Mouse (Mus musculus) liver, embryonic 15.5 days (tissue): ENCODE measurements at regions not wholly inside any gene's neighbourhood (a gene's known extent, or its start where the extent isn't known, plus 50 kb on each side); places are given as distances from the start of the nearest gene placed in this dataset.

Experiments
- ATAC-seq: fragments of 200-750 bp; cut with Nextera tagmentation; 2 replicates; pipeline ENCODE4 v1.8.0; 2017; ENCODE audit warnings: moderate number of reproducible peaks, mild to moderate bottlenecking, moderate library complexity; ENCODE audit not compliant: insufficient read depth
- H3K27ac ChIP-seq: fragments of 300-500 bp; sonication (generic); replicated peaks from 2 replicates; pipeline ENCODE4 v1.5.1; 2015; ENCODE audit warnings: mild to moderate bottlenecking, inconsistent platforms
- H3K27me3 ChIP-seq: fragments of 300-500 bp; sonication (generic); 2 replicates; pipeline ENCODE4 v1.6.1; 2015; ENCODE audit warnings: mild to moderate bottlenecking, inconsistent platforms
- H3K36me3 ChIP-seq: fragments of 300-500 bp; sonication (generic); replicated peaks from 2 replicates; pipeline ENCODE4 v1.6.1; 2015; ENCODE audit warnings: moderate library complexity, mild to moderate bottlenecking, inconsistent platforms
- H3K4me1 ChIP-seq: fragments of 300-500 bp; sonication (generic); replicated peaks from 2 replicates; pipeline ENCODE4 v1.6.1; 2015; ENCODE audit warnings: inconsistent platforms
- H3K4me2 ChIP-seq: fragments of 300-500 bp; sonication (generic); 2 replicates; pipeline ENCODE4 v1.6.1; 2015; ENCODE audit warnings: moderate library complexity, mild to moderate bottlenecking, inconsistent platforms
- H3K4me3 ChIP-seq: fragments of 300-500 bp; sonication (generic); replicated peaks from 2 replicates; pipeline ENCODE4 v1.5.1; 2015; ENCODE audit warnings: mild to moderate bottlenecking, inconsistent platforms
- H3K9ac ChIP-seq: fragments of 300-500 bp; sonication (generic); 2 replicates; pipeline ENCODE4 v1.6.1; 2015; ENCODE audit warnings: moderate library complexity, mild to moderate bottlenecking, inconsistent platforms
- H3K9me3 ChIP-seq: fragments of 300-500 bp; sonication (generic); replicated peaks from 2 replicates; pipeline ENCODE4 v1.6.1; 2016; ENCODE audit warnings: inconsistent platforms
- WGBS: fragments of 180-500 bp; shearing (Covaris S2); methylation state at CpG from one replicate; pipeline ENCODE4 v1.1.7; 2015; ENCODE audit warnings: mixed read lengths; ENCODE audit not compliant: insufficient replicate concordance; 5-methylcytosine and 5-hydroxymethylcytosine counted together

DNA sequence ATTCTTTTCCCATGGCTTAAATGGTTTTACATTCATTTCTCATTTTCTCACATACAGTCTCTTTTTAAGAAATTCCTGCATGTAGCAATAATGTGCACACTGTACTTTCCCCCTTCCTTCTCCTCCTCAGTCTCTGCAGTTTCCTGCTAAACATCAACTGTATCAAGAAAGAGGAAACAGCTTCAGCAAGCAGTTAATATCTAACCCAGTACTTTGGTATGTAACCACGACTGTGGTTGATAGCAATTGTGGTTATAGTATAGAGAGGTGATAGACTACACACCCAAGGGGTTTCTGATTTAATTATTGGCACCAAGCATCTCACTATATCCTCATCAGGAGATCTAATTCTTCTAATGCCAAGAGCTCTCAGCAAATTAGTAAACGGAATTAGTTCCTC lies 52.8 kb upstream of the Eci2 start:
- Histone ChIP-seq H3K9ac (no peak overlapping the region), H3K4me2 (no peak overlapping the region), H3K36me3 (no peaks in the 10 kb centered on the region), H3K4me1 (no peaks in the 10 kb centered on the region), H3K27ac (no peak overlapping the region), H3K27me3 (no peaks in the 10 kb centered on the region), H3K4me3 (no peak overlapping the region), H3K9me3 (no peaks in the 10 kb centered on the region)
- WGBS, result 9% methylated on average over 2 of the region's 2 CpGs
- ATAC-seq, result no peak

DNA sequence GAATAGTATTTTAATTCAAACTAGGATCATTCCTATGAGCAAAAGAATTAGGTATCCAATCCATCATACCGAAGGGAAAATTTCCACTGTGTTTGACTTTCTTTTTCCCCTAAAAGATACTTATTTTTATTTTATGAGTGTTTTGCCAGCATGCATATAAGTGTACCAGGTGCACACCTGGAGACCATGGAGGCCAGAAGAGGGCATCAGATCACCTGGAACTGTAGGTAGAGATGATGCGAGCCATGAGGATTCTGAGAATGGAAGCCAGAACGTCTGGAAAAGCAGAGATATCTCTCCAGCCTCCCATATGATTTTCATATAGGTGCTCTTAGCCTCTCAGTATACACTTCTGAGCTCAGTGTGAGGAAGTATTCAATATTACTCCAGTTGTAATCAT lies 58.5 kb upstream of the Eci2 start:
- 62% methylated on average over 3 of the region's 3 CpGs for WGBS
- no peak overlapping the region for H3K4me3 ChIP-seq
- H3K27me3 ChIP-seq, result no peaks in the 10 kb centered on the region
- H3K9me3 ChIP-seq, result no peaks in the 10 kb centered on the region
- ATAC-seq, result no peak
- H3K4me1 ChIP-seq, result no peaks in the 10 kb centered on the region
- no peak overlapping the region for H3K27ac ChIP-seq
- no peaks in the 10 kb centered on the region for H3K36me3 ChIP-seq
- H3K9ac ChIP-seq, result no peak overlapping the region
- H3K4me2 ChIP-seq, result no peak overlapping the region

DNA sequence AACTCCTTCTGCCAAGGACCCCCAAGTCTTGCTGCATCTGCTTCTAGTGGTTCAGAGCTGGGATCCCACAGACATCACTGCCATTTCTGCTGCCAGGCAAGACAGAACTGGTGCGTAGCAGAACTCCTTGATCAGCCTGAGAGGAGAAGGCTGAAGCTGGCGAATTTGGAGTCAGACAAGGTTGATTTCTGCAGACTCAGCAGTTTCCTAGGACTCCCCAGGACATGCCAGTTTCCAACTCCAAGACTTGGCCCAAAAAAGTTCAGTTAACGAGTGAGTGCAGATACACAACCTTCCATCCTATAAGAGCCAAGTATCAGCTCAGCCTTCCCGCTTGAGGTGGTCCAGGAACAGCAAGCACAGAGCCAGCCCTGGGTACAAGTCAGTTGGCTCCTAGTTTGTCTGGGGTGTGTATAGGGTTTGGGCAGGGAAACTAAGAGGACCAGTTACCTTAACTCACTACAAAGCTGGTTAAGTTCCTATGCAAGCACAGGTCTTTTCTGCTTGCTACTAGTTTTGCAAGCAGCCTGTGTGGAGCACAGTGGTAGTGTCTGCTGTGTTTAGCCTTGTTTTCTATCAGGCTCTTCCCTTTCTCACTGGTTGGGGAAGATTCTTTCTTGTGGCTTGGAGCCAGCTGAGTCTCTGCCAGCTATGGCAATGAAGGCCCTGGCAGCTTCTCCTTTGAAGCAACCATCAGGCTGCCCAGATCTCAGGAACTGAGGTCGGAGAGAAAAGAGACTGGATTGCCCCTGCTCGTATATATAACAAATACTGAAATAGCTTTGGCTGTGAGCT lies 60.5 kb upstream of the Eci2 start:
- Histone ChIP-seq H3K27ac (no peak overlapping the region), H3K4me3 (no peak overlapping the region), H3K27me3 (no peaks in the 10 kb centered on the region), H3K9ac (no peak overlapping the region), H3K9me3 (no peaks in the 10 kb centered on the region), H3K36me3 (no peaks in the 10 kb centered on the region), H3K4me2 (no peak overlapping the region), H3K4me1 (no peaks in the 10 kb centered on the region)
- WGBS, result 51% methylated on average over 6 of the region's 6 CpGs
- ATAC-seq, result no peak

DNA sequence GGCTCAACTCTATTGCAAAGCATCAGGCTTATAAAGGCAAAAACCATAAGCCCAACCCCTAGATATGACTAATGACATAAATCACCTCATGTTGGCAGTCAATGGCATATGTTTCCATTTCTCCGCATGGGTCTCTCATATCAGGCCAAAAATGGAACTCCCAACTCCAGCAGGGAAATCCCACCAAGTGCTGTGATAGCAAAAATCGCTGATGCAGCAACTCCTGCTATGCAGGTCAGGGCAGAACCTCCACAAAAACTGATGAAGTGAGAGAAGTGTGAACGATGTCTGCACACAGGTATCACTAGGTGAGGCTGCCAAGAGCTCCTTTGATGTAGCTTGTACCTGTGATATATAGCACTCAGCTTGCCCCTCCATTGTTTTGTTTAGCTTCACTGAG lies 64.3 kb upstream of the Eci2 start:
- Histone ChIP-seq H3K27ac (no peak overlapping the region), H3K36me3 (no peaks in the 10 kb centered on the region), H3K4me2 (no peak overlapping the region), H3K9me3 (no peaks in the 10 kb centered on the region), H3K4me1 (no peaks in the 10 kb centered on the region), H3K9ac (no peak overlapping the region), H3K27me3 (no peaks in the 10 kb centered on the region), H3K4me3 (no peak overlapping the region)
- WGBS, result 47% methylated on average over 3 of the region's 3 CpGs
- ATAC-seq, result no peak

DNA sequence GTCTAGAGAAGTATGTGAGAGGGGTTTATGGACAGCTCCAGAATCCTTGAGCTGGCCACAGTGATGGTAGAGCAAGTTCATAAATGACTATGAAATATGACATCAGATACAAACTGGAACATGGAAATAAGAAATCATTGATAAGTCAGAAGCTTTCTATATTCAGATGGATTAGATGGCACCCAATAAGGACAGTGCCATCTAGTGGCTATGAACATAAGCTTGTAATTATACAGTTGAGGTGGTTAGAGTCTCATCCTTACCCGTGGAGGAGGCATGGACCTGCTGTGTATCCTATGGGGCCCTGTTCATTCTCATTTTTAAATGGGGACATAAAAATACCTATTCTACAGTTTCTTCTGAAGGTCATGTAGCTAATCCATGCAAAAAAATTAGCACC lies 92.9 kb upstream of the Eci2 start:
- no peak overlapping the region for H3K4me3 ChIP-seq
- H3K9ac ChIP-seq, result no peak overlapping the region
- ATAC-seq, result no peak
- H3K27me3 ChIP-seq, result no peaks in the 10 kb centered on the region
- H3K4me1 ChIP-seq, result no peaks in the 10 kb centered on the region
- WGBS, result 14% methylated on average over 1 of the region's 1 CpGs
- H3K36me3 ChIP-seq, result no peaks in the 10 kb centered on the region
- no peak overlapping the region for H3K27ac ChIP-seq
- no peaks in the 10 kb centered on the region for H3K9me3 ChIP-seq
- no peak overlapping the region for H3K4me2 ChIP-seq

DNA sequence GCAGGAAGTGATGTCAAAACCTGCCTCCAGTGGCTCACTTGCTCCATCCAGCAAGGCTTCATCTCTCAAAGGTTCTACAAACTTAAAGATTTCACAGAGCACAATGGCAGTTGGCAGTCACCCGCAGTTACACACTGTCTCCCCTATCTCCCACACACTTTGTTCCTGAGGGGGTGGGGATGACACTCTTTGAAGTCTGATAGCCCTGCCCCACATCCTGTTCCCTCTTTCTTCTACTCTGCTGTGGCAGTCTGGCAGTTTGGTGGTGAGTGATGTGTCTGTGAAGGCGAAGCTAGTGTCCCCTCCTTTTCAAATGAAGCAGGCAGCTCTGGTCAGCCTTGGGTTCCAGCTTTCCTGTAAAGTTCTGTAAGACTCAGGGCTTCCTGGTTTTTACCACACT lies 102.6 kb upstream of the Eci2 start:
- ATAC-seq, result no peak
- H3K4me2 ChIP-seq, result no peak overlapping the region
- no peak overlapping the region for H3K4me3 ChIP-seq
- H3K9ac ChIP-seq, result no peak overlapping the region
- no peak overlapping the region for H3K27ac ChIP-seq
- H3K9me3 ChIP-seq, result no peaks in the 10 kb centered on the region
- no peaks in the 10 kb centered on the region for H3K27me3 ChIP-seq
- H3K4me1 ChIP-seq, result no peaks in the 10 kb centered on the region
- 19% methylated on average over 2 of the region's 2 CpGs for WGBS
- no peaks in the 10 kb centered on the region for H3K36me3 ChIP-seq

DNA sequence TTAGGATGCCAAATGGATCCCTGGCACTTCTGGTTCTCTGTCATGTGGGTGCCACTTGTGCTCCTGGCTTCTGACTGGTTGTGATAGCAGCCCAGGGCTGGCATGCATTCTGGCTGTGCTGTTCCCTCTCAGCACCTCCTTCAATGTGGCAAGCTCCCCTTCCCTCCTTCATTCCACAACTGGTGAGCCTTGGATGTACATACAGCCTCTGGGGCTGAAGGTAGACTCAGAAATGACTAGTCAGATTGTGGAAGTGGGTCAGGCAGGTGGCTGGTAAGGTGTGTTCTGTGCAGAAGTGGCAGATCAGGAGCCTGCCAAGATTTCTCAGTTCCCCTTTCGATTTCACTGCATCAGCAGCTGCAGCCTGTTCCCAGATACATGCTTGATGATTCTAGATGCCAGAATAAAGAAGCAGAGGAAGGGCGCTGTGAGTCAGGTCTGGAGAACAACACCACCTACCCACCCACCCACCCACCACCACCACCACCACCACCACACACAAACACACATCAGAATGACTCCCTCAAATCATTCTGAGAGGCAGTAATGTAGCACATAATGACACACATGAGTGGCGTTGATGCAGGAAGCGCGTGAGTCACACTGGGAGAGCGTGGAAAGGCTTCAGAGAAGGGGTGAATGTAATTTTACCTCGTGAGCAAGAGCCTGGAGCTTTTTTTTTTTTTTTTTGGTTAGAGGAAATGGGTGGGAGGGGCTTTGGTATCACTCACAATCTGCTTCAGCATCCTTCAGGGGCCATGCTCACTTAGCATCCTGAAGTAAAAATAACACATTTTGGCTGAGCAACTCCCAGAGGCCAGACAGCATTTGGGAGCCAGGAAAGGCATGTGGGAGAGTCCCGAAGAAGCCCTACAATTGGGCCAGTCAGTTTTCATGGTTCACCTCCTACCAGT lies 104.6 kb upstream of the Eci2 start:
- 56% methylated on average over 8 of the region's 8 CpGs for WGBS

DNA sequence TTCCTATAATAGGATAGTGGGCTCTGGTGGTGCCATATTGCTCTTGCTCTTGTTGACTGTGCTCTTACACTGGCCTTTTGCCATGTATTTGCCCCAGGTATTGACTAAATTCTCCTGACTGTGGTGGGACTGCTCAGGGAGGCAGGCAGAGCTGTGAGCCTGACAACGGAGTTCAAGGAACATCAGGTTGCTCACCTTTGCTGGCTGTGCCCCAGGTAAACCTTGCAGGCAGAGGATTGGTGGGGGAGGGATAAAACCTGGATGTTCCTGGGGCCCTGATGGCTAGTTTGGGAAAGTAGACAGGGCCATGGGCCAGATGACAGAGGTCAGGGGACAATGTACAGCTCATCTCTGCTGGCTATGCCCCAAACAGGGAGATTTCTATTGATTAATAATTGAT lies 124.7 kb upstream of the Eci2 start:
- Histone ChIP-seq H3K9ac (no peak overlapping the region), H3K9me3 (no peaks in the 10 kb centered on the region), H3K4me3 (no peak overlapping the region), H3K27ac (no peak overlapping the region), H3K27me3 (no peaks in the 10 kb centered on the region), H3K36me3 (no peaks in the 10 kb centered on the region), H3K4me1 (no peaks in the 10 kb centered on the region), H3K4me2 (no peak overlapping the region)
- no peak for ATAC-seq
- WGBS, result 66% methylated on average over 1 of the region's 1 CpGs

More for the DNA sequence above, 104.6 kb upstream of the Eci2 start:
- Histone ChIP-seq H3K27me3 (no peaks in the 10 kb centered on the region), H3K27ac (no peak overlapping the region), H3K9ac (no peak overlapping the region), H3K4me3 (no peak overlapping the region), H3K4me1 (no peaks in the 10 kb centered on the region), H3K9me3 (no peaks in the 10 kb centered on the region), H3K4me2 (no peak overlapping the region), H3K36me3 (no peaks in the 10 kb centered on the region)
- ATAC-seq, result no peak

DNA sequence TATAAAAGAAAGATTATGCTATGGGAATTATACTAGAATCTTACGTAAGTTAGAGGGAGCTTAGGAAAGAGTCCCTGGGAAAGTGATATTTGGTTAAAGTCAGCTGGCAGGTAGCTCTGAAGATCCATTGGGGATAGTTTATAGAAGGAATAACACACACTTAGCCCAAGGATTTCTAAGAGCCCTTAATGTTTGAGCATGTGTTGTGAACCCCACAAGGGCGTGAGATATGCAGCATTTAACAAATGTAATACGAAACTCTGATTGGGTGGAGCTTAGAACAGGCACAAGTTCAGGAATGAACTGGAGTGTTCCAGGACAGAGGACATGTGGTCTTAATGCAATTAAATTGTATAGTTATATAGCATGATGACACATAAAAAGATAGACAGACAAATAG lies 132.6 kb upstream of the Eci2 start:
- 67% methylated on average over 3 of the region's 3 CpGs for WGBS
- H3K4me1 ChIP-seq, result no peaks in the 10 kb centered on the region
- H3K36me3 ChIP-seq, result no peaks in the 10 kb centered on the region
- H3K9me3 ChIP-seq, result no peaks in the 10 kb centered on the region
- no peak overlapping the region for H3K4me3 ChIP-seq
- H3K9ac ChIP-seq, result no peak overlapping the region
- H3K27me3 ChIP-seq, result no peaks in the 10 kb centered on the region
- no peak overlapping the region for H3K27ac ChIP-seq
- ATAC-seq, result no peak
- no peak overlapping the region for H3K4me2 ChIP-seq

DNA sequence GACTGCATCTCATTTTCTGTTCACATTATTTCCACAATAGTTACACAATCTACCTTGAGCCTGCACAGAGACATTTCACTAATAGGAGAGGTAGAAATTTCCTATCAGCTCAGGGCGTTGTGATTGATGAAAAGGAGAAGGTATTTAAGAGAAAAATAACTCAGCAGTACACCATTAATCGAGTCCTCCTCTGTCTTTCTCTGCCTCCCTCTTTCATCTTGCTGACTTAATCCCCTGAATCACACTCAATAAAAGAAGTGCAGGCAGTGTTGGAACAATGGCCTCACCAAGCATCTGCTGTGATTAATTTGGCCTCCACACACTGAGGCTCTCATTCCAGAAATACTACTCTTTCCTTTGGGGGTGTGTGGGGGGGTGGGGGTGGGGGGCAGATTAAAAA lies 133.9 kb upstream of the Eci2 start:
- H3K4me1 ChIP-seq, result no peaks in the 10 kb centered on the region
- H3K4me3 ChIP-seq, result no peak overlapping the region
- no peaks in the 10 kb centered on the region for H3K9me3 ChIP-seq
- H3K36me3 ChIP-seq, result no peaks in the 10 kb centered on the region
- H3K9ac ChIP-seq, result no peak overlapping the region
- no peak overlapping the region for H3K4me2 ChIP-seq
- 32% methylated on average over 2 of the region's 2 CpGs for whole genome bisulfite sequencing
- ATAC-seq, result no peak
- no peak overlapping the region for H3K27ac ChIP-seq
- H3K27me3 ChIP-seq, result no peaks in the 10 kb centered on the region

DNA sequence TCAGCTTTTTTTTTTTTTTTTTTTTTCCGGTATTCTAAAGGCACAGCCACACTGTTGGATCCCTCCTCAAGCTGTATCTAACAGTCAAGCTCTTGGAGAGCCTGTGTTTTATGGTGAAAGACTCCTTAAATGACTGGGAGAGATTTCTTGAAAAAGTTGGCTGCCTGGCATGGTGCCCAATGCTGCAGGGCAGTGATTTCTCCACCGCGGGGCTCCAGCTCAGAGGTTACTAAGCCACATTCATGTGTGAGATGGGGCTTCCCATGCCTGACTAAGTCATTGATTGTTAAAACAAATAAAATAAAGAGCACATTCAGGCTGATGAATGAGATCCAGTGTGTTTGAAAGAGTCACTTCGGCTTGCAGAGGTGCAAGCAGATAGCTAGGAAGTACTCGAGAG lies 139.2 kb upstream of the Eci2 start:
- no peak overlapping the region for H3K4me2 ChIP-seq
- no peaks in the 10 kb centered on the region for H3K36me3 ChIP-seq
- no peak for ATAC-seq
- no peak overlapping the region for H3K9ac ChIP-seq
- H3K27ac ChIP-seq, result no peak overlapping the region
- no peaks in the 10 kb centered on the region for H3K4me1 ChIP-seq
- H3K4me3 ChIP-seq, result no peak overlapping the region
- no peaks in the 10 kb centered on the region for H3K9me3 ChIP-seq
- no peaks in the 10 kb centered on the region for H3K27me3 ChIP-seq
- 68% methylated on average over 5 of the region's 5 CpGs for WGBS
